Mouse (Mus musculus) large intestine, adult 2 months (tissue): ENCODE measurements around the gene Ndufv1. TPM values are rescaled to one million over a fixed set of nuclear protein-coding genes. Genes with fewer than 3 reads are reported as not detected.
"Not testable (repeated sequence)": the region's sequence is repeated elsewhere in the genome, so short reads cannot be mapped to it uniquely, and the experiment has no call there.

Experiments used
- DNase-seq: peaks from one replicate; pipeline ENCODE4 v3.0.0-alpha.2; 2012; ENCODE audit warnings: low read depth, low spot score
- WGBS: fragments of 180-500 bp; shearing (Covaris S2); methylation state at CpG from one replicate; pipeline ENCODE4 v1.1.7; 2018; 5-methylcytosine and 5-hydroxymethylcytosine counted together
- polyA plus RNA-seq: library from polyadenylated mRNA; depleted of rRNA; stranded (reverse); fragments of >200 nt; gene quantifications from 2 replicates; pipeline ENCODE4 v1.2.3, GENCODE M21; 2012

The Ndufv1 gene
- polyA plus RNA-seq, 1 experiment: 152 TPM

DNA sequence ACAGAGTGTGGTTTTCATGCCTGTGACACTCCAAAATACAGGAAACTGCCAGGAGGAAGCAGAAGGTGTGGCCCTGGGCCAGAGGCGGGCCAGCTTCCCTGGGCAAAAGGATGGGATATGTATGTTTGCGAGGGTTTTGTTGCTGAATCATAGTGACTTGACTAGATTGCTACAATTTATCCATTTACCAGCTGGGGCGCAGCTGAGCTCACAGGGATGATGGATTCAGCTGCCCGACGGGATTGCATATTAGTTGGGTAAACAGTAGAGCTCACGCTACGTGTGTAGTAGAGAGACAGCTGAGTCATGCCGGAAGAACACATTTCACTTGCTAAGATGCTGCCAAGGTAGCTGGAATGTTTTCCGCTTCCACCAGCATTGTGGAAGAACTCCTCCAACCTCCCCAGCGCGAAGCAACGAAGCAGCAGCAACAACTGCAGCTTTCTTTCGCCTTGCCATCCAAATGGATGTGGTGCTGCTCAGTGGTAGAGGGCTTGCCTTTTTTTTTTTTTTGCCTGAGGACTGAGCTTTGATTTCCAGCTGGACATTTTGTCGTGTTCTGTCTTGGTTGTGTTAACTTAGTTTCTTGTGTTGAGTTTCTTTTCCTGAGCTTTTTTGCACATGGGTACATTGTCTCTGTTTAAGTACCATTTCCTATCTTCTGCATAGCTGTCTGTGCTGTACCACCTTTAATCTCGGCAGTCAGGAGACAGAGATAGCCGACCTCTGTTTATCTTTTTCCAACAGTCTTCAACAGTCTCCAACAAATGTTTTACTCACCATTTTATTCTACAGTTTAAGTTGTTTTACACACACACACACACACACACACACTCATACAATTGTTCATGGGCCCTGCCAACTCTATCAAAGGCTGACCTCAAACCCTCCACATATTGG lies 33.6 kb upstream of the Ndufv1 start, which contains the start of gene Gstp2:
Gene Gstp2 (minus strand): TSS at position 58 of the 900 bp plus-strand sequence.
- DNase-seq: peak; percentile 94
- WGBS: 11% methylated on average over 16 of the region's 16 CpGs

DNA sequence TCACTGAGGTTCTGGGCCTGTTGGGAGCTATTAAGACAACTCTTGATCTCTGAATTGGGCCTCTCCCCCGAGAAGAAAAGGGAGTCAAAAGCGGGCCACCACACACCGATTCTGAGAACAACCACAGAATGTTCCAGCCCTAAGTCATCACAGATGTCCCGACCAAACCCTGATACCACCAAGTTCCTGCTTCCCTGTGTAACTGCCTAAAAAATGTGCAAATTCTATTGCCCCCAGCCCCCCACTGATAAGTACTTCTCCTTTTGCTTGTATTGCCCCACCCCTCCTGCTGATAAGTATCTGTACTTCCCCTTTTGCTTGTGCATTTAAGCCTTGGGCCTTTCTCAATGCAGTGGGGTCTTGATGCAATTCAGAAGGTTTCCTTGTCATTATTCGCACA lies 31.5 kb upstream of the Ndufv1 start:
- 88% methylated on average over 5 of the region's 5 CpGs for WGBS
- DNase-seq: not testable (repeated sequence)

DNA sequence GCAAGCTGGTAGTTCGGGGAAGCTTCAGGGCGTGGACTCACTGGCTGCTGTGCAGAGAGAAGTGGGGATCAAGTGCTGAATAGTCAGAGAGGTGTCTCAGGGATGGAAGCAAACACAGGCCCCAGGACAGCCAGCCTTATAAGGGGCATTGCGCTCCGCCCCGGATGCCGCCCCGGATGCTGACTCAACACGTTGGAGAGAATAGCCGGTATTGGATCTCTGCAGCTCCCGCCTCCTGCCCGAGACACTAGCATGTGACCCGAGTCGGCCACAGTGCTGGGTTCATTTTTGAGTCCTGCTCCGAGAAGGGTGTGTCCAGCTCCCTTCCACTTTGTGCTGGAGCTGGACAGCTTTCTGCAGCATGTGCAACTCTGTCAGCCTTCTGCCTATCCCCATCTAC lies 29.5 kb upstream of the Ndufv1 start:
- no peak for DNase-seq
- 31% methylated on average over 14 of the region's 14 CpGs for WGBS

DNA sequence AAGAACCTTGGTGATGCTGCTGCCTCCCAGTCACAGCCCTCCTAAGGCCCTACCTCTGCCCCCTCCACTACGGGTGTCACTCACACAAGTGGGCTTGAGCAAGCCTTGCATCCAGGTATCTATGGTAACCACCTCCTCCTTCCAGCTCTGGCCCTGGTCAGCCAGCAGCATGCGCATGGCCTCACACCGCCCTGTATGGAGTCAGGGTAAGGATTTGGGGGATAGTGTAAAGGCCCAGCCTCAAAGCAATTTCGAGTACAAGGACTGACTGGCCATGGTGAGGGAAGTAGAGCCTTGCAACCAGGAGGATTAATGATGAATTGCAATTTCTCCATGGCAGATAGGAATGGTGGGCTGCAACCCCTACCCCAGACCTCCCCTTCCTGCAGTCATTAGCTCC lies 28.9 kb upstream of the Ndufv1 start:
- DNase-seq: not testable (repeated sequence)
- WGBS: 93% methylated on average over 4 of the region's 4 CpGs

DNA sequence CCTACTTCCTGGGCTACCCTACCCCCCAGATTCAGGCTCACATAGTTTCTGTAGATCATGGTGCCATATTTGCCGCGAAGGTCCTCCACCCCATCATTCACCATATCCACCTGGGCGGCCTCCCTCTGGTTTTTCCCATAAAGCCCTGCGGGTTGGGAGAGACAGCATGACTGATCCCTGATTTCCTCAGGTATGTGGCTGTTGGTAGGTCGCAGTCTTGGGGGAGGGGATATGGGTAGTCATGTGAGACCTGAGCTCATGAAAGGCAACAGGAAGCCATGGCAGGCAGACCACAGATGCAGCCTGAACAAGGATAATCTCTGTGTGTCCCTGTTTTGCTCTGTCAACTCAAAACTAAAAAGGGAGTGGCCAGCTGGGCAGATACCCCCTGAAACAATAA lies 28.3 kb upstream of the Ndufv1 start:
- WGBS: 90% methylated on average over 5 of the region's 5 CpGs
- not testable (repeated sequence) for DNase-seq

DNA sequence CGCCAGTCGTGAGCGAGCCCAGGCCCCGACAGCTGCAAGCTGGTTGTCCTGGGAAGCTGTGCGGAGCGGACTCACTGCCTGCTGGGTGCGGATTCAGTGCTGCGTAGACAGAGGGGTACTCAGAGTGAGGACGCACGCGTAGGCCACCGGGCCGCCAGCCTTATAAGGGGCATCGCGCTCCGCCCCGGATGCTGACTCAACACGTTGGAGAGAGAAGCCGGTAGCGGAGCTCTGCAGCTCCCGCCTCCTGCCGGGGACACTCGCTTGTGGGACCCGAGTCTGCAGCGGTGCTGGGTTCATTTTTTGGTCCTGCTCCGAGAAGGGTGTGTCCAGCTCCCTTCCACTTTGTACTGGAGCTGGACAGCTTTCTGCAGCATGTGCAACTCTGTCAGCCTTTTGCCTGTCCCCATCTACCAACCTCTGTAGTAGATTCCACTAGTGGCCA lies 25.2 kb upstream of the Ndufv1 start, which contains the start of gene Gstp1:
Gene Gstp1 (minus strand): TSS at position 198 of the 445 bp plus-strand sequence.
- no peak for DNase-seq
- WGBS: 2% methylated on average over 26 of the region's 26 CpGs

DNA sequence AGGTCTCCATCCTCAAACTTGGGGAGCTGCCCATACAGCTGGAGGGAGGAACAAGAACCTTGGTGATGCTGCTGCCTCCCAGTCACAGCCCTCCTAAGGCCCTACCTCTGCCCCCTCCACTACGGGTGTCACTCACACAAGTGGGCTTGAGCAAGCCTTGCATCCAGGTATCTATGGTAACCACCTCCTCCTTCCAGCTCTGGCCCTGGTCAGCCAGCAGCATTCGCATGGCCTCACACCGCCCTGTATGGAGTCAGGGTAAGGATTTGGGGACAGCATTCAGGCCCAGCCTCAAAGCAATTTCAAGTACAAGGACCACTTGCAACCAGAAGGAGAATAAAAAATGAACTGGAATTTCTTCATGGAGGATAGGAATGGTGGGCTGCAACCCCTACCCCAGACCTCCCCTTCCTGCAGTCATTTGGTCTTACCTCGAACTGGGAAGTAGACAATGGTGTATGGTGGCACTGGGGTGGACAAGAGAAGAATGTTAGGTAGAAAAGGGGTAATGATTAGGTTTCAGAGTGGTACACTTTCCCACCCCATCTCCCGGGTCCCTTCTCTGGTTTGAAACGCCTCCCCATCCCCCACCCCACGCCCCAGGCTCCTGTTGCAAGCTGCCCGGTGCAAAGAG lies 24.7 kb upstream of the Ndufv1 start:
- WGBS: 12% methylated on average over 8 of the region's 8 CpGs
- not testable (repeated sequence) for DNase-seq

DNA sequence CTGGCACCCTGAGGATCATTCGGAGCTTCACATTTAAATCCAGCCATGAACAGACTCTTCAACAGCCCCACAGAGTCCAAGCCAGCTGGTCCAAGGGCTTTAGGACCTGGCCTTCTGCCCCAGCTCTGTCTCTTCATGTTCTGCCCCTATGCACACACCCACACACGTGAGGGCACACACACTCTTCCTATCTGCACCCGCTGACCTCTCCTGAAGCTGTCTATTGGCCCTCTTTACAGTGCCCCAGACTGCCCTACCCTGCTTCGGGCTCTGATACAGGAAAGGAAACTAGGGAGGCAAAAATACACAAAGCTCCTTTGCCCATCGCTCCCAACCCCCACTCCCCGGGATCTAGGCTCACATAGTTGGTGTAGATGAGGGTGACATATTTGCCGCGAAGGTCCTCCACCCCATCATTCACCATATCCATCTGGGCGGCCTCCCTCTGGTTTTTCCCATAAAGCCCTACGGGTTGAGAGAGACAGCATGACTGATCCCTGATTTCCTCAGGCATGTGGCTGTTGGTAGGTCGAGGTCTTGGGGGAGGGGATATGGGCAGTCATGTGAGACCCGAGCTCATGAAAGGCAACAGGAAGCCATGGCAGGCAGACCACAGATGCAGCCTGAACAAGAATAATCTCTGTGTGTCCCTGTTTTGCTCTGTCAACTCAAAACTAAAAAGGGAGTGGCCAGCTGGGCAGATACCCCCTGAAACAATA lies 23.9 kb upstream of the Ndufv1 start:
- no peak for DNase-seq
- WGBS: 27% methylated on average over 12 of the region's 12 CpGs

DNA sequence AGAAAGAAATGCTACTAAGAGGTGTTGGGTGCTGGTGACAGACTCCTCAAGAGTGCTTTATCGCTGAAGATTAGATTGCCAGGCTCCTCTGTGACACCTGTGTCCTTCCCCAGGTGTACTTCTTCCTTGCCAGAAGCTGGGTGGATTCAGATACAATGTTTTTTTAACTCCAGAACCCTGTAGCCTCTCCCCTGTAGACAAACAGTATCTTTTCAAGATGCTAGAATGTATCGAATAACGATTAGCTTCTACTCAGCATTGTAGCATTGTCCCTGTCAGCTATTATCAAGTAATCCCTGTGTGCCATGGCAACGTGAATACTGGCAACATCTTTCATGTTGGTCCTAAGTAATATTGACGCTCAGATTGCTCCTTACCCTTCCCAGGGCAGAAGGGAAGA lies 21.1 kb upstream of the Ndufv1 start:
- no peak for DNase-seq
- WGBS: 31% methylated on average over 5 of the region's 5 CpGs

DNA sequence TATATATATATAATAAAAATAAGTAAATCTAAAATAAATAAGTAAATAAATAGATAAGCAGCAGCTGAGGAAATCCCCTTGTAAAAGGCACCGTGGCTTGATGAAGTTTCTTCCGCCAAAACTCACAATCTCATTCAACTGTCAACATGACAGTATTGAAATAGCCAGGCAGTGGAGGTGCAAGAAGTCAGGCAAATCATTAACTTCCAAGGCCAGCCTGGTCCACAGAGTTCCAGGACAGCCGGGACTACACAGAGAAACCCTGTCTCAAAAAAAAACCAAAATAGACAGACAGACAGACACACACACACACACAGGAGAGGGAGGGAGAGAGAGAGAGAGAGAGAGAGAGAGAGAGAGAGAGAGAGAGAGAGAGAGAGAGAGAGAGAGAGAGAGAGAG lies 20.7 kb upstream of the Ndufv1 start:
- DNase-seq: no peak
- 21% methylated on average over 3 of the region's 3 CpGs for WGBS

DNA sequence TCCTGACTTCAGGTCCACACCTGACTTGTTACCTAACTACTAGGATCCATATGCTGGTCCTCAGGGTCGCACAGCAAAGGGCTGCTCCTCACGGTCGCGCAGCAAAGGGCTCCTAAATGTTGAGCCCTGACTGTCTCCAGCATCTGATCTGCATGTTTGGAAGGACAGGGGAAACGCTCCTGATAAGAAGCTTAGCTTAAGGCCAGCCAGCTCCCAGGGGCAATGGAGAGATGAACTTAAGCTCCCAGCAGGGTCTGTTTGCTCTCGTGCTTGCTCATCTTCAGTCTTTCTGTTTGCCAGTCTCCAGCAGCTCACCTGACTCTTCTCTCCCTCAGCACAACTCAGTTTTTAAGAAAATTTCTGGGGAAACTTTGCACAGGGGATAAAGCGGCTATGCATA lies 20.1 kb upstream of the Ndufv1 start:
- WGBS: 77% methylated on average over 7 of the region's 7 CpGs
- no peak for DNase-seq

DNA sequence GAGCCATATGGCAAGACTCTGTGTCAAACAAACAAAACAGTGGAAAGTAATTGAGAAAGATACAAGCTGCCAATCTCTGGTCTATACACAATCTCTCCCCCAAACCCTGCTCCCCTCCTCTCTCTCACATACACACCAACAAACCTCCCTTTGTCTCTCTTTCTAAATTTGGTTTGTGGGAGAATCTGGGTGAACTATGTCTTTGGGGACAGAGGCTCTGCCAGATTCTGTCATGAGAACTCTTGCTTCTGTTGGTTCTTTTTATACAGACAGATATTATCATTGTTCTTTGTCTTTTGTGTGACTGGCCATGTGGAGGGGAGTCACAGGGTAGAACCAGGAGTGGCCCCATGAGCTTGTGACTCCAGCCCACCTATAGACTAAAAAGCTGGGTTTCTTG lies 15.0 kb upstream of the Ndufv1 start:
- DNase-seq: no peak

DNA sequence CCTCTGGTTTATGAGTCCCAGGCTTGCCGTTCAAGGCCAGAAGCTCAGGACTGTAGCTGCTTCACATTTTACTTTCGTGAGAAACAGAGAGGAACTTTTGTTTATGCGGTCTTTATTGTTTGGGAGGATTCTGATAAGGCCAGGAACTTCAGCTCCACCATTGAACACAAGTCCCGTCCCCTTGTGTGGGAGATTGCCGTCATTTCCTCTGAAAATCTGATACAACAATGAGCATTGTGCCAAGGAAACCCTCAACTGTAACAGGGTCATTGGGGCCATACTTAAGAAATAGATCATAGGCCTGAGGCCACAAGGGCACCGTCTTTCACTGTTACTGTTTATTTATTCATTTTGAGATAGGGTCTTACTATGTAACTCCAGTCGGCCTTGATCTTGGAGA lies 10.6 kb upstream of the Ndufv1 start:
- no peak for DNase-seq
- 52% methylated on average over 7 of the region's 7 CpGs for WGBS

DNA sequence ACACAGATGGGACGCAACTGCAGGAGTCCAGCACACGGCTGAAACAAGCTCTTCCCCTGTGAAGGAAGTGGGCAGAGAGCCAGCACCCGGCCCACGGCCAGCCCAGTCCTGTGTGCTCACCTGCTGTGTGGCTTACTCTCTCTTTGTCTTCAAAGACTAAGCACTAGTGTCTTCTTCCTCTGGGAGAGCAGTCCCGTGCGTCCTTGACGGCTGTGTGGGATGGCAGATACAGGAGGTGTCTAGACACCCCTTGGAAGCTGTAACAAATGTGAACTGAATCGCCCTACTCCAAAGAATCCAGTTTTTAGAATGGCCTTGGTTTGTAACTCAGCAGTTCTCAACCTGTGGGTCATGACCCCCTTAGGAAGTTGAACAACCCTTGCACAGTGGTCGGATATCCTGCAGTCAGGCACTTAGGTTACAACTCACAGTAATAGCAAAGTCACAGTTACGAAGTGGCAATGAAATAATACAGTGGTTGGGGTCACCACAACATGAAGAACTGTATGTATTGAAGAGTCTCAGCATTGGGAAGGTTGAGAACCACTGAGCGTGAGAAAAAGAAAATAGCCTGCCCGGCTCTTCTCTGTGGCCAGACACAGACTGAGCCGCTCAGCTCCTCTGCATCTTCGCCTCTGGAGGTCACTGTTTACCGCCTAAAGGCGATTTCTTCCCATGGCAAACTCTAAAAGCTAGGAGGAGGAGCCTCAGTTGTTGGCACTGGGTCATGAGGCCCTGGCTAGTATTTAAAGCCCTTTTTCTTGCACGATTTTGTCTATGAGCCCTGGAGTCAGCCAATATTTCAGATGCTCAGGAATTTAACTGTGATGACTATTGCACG lies 6.4 kb upstream of the Ndufv1 start:
- WGBS: 11% methylated on average over 18 of the region's 18 CpGs
- DNase-seq: peak; percentile 95

DNA sequence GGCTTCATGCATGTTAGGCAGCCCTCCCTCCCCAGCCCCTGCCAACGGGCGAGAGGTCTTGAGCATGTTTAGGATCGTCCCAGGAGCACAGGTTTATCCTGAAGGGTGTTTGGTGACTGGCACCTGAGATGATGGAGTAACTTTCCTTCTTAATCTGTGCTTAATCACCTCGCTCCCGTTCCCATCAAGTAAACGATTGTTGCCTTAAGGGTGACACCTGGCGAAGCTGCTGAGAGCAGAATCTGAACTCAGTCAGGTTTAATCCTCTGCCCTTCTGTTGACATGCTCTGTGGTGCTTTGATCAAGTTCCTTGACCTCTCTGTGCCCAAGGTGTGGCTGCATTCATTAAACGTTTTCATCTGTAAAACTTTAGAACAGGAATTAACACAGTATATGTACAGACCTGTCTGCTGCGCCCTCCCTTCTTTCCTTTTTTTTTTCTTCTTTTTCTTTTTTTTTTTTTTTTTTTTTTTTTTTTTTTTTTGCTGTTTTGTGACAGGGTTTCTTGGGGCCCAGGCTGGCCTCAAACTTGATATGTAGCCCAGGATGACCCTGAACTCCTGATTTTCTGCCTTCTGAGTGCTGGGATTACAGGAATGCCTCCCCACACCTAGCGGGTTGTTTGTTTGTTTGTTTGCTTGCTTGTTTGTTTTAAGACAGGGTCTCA lies 5.4 kb upstream of the Ndufv1 start:
- 56% methylated on average over 10 of the region's 10 CpGs for WGBS

DNA sequence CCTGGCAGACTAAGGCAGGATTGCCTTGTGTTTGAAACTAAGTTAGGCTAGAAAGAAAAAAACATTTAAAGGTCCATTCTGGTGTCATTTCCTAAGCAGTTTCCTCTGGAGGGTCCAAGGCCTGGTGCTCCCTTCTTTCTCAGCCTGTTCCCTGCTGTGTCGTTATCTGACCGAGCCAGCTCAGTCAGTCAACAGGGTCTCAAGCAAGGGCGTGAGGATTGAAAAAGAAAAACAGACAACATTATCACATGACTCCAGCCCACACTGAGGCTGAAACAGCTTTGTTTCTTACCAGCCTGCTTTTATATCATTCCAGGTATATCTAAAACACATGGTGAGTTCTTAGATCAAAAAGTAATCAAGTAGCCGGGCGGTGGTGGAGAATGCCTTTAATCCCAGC lies 3.0 kb upstream of the Ndufv1 start:
- 79% methylated on average over 5 of the region's 5 CpGs for WGBS
- no peak for DNase-seq

More for the DNA sequence above, 5.4 kb upstream of the Ndufv1 start:
- DNase-seq: no peak

DNA sequence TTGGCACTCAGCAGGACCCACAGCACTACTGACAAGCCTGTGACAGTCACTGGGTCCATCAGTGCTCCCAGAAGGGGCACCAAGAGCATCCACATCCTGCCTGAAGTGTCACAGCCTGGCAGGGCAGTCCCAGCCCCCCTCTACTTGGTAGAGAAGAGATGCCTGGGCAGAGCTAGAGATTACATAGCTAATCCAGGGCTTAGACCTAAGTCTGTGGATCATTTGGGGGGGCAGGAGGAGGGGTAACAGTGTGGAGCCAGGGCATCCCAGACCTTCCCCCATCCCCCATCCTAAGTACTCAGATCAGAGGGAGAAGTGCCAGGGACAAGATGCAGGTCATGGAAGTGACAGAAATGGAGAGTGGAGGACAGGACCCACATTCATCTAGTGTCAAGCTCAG lies 2.2 kb upstream of the Ndufv1 start:
- DNase-seq: no peak

DNA sequence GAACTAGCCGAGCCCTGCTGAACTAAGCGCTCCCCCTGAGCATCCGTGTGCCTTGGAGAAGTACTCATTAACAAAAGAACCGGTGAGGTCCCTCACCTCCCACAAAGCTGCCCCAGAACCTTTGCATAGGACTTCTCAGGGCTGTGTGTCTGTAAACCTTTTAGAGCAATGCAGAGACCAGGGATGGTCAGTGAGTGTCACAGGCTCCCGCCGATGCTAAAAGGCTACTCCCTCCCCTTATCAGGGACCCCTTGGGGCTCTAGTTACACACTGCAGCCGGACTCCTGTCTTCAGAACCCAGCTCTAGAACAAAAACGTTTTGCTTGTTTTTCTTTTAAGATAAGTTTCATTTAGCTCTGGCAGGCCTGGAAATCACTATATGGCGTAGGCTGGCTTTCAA lies 460 bp upstream of the Ndufv1 start:
- 31% methylated on average over 9 of the region's 9 CpGs for WGBS
- DNase-seq: no peak

DNA sequence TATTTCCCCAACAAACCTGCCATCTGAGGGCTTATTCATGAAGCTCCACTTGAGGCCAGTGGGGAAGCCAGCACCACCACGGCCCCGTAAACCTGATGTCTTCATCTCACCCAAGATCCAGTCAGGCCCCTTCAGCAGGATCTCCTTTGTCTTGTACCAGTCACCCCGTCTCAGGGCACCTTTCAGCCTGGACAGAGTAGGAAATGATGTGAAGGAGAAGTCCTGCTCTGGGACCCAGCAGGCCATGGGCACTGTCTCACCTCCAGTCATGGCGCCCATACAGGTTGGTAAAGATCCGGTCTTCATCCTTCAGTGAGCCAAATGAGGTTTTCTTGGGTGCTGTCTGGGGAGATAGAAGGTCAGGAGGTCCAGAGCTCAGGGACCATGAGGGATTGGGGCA lies 1.5 kb downstream of the Ndufv1 start:
- DNase-seq: no peak
- WGBS: 93% methylated on average over 5 of the region's 5 CpGs
